Mouse (Mus musculus) CH12.LX (cell line): Measurements from ENCODE around the gene Psenen. TPM values are rescaled to one million over a fixed set of nuclear protein-coding genes. Genes with fewer than 3 reads are reported as not detected.

Experiments used
- DNase-seq: peaks from one replicate; pipeline ENCODE4 v3.0.0-alpha.2; 2013; ENCODE audit errors: extremely low read depth
- H3K27ac ChIP-seq: 2 replicates; pipeline ENCODE4 v1.5.1; 2012; ENCODE audit warnings: low read depth, mild to moderate bottlenecking, control low read depth, moderate library complexity; ENCODE audit not compliant: insufficient read depth
- H3K27me3 ChIP-seq: replicated peaks from 2 replicates; pipeline ENCODE3; 2012; ENCODE audit warnings: inconsistent platforms
- H3K36me3 ChIP-seq, 2 experiments: replicated peaks in 1 of 2; 2 replicates each; pipeline versions ENCODE3 to v1.6.1; 2012; ENCODE audit warnings: inconsistent platforms in 1 of 2, low read length in 1 of 2, mild to moderate bottlenecking in 1 of 2, mixed read lengths in 1 of 2, moderate library complexity in 1 of 2; ENCODE audit not compliant: control insufficient read depth in 1 of 2, insufficient read depth in 1 of 2
- H3K4me1 ChIP-seq, 2 experiments: 2 replicates each; pipeline ENCODE4 v1.6.1; 2012; ENCODE audit warnings: inconsistent platforms in 1 of 2, moderate library complexity in 1 of 2; ENCODE audit not compliant: insufficient read depth in 2 of 2, control insufficient read depth in 1 of 2
- H3K4me2 ChIP-seq: 2 replicates; pipeline ENCODE4 v1.6.1; 2012; ENCODE audit warnings: low read depth, mild to moderate bottlenecking, control low read depth; ENCODE audit not compliant: poor library complexity, insufficient read depth, severe bottlenecking
- H3K4me3 ChIP-seq, 3 experiments: fragments of 150-350 bp in 1 of 3; sonication (generic) in 1 of 3; replicated peaks in 1 of 3; 2 replicates each; pipeline versions ENCODE3 to v1.5.1; 2011 to 2012; ENCODE audit warnings: low read depth in 2 of 3, low read length in 2 of 3, mild to moderate bottlenecking in 2 of 3, moderate library complexity in 2 of 3, control low read depth in 1 of 3, improper control_type of control experiment in 1 of 3, inconsistent platforms in 1 of 3, mixed read lengths in 1 of 3; ENCODE audit not compliant: poor library complexity in 1 of 3
- H3K79me2 ChIP-seq: replicated peaks from 2 replicates; pipeline ENCODE4 v1.6.1; 2012; ENCODE audit warnings: mild to moderate bottlenecking, moderate library complexity; ENCODE audit not compliant: control insufficient read depth, poor library complexity, insufficient read depth, severe bottlenecking; ENCODE audit errors: extremely low read depth
- H3K9ac ChIP-seq: 2 replicates; pipeline ENCODE4 v1.6.1; 2012; ENCODE audit warnings: low read depth, mild to moderate bottlenecking, control low read depth, moderate library complexity; ENCODE audit not compliant: insufficient read depth
- H3K9me3 ChIP-seq: replicated peaks from 2 replicates; pipeline ENCODE3; 2012; ENCODE audit warnings: low read length, inconsistent platforms, mixed read lengths
- BHLHE40 ChIP-seq: IDR thresholded peaks from 2 replicates; pipeline ENCODE4 v1.6.1; 2011; ENCODE audit warnings: mild to moderate bottlenecking, low read depth, low read length, improper control_type of control experiment
- CHD1 ChIP-seq: IDR thresholded peaks from 2 replicates; pipeline ENCODE4 v1.6.1; 2012; ENCODE audit warnings: low read depth, low read length, improper control_type of control experiment, inconsistent platforms
- ELF1 ChIP-seq: IDR thresholded peaks from 2 replicates; pipeline ENCODE4 v1.6.1; 2014; ENCODE audit warnings: low read depth, mild to moderate bottlenecking, inconsistent platforms, low read length, improper control_type of control experiment
- JUN ChIP-seq: IDR thresholded peaks from 2 replicates; pipeline ENCODE4 v1.6.1; 2011; ENCODE audit warnings: low read depth, mild to moderate bottlenecking, low read length, improper control_type of control experiment, moderate library complexity; ENCODE audit not compliant: insufficient read depth
- KAT2A ChIP-seq: IDR thresholded peaks from 2 replicates; pipeline ENCODE4 v1.6.1; 2012; ENCODE audit warnings: low read length, improper control_type of control experiment, inconsistent platforms; ENCODE audit not compliant: insufficient replicate concordance
- MAFK ChIP-seq: IDR thresholded peaks from 2 replicates; pipeline ENCODE4 v1.6.1; 2011; ENCODE audit warnings: low read length, improper control_type of control experiment; ENCODE audit not compliant: insufficient replicate concordance
- PAX5 ChIP-seq: IDR thresholded peaks from 2 replicates; pipeline ENCODE4 v1.6.1; 2012; ENCODE audit warnings: low read length, inconsistent platforms, mixed read lengths
- POLR2AphosphoS2 ChIP-seq: IDR thresholded peaks from 2 replicates; pipeline ENCODE4 v1.6.1; 2011; ENCODE audit warnings: low read depth, low read length, improper control_type of control experiment
- RAD21 ChIP-seq: IDR thresholded peaks from 2 replicates; pipeline ENCODE4 v1.6.1; 2011; ENCODE audit warnings: low read depth, mild to moderate bottlenecking, low read length, improper control_type of control experiment, moderate library complexity
- USF2 ChIP-seq: conservative IDR thresholded peaks from 2 replicates; pipeline ENCODE4 v1.6.1; 2011; ENCODE audit warnings: low read depth, low read length, improper control_type of control experiment
- ZC3H11A ChIP-seq: IDR thresholded peaks from 2 replicates; pipeline ENCODE4 v1.6.1; 2012; ENCODE audit warnings: low read depth, mild to moderate bottlenecking, inconsistent platforms, low read length, improper control_type of control experiment
- ZMIZ1 ChIP-seq: IDR thresholded peaks from 2 replicates; pipeline ENCODE4 v1.6.1; 2012; ENCODE audit warnings: low read depth, mild to moderate bottlenecking, inconsistent platforms, low read length, improper control_type of control experiment
- dilution Hi-C: fragments of 300-500 bp; cut with MboI; formaldehyde crosslinking; loops from 2 replicates; pipeline ENCODE4 v1.14.3; 2020; ENCODE audit warnings: low sequenced_read_pairs; ENCODE audit not compliant: extremely low pct_unique_long_range_greater_than_20kb, extremely low pct_ligation_motif_present
- in situ Hi-C: fragments of 300-500 bp; cut with MboI; formaldehyde crosslinking; loops from 3 replicates; pipeline ENCODE4 v1.14.3; 2019; ENCODE audit warnings: low sequenced_read_pairs, low pct_ligation_motif_present, low pct_unique_long_range_greater_than_20kb, mixed read lengths
- polyA plus RNA-seq: library from polyadenylated mRNA; unstranded; fragments of >175 nt; gene quantifications from 2 replicates; pipeline ENCODE4 v1.2.1, GENCODE M21; 2012; ENCODE audit warnings: low read depth; ENCODE audit not compliant: insufficient read length
- total RNA-seq, 2 experiments: library from RNA; depleted of rRNA; stranded (reverse); fragments of 300-350 nt in 1 of 2; fragments of >200 nt in 1 of 2; gene quantifications; 2 replicates each; pipeline ENCODE4 v1.2.3; 2012 to 2014

Psenen gene
- total and polyA plus RNA-seq, 3 experiments = 55.2 to 121 (median 92.7) TPM

DNA sequence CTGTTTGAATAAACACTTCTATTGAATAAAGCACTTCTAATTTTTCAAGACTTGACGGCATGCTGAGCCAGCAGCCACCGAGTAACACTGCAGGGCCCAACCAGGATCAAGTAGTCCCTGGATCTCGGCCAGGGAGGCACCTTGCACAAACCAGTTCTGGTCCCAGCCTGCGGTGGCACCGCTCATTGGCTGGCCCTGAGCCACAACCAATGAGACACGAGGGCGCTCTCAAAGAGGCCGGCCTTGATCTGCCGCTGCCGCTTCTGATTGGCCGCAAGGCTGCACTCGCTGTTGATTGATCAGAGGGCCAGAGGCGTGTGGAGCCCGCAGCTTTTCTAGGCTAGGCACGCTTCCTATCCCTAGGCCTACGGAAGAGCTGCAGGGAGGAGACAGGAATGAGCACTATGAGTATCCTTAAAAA, 36.5 kb upstream of the Psenen start:
- peaks cover 3% of the 10 kb centered on the region for H3K9me3 ChIP-seq
- in situ Hi-C loops (no loop called here), dilution Hi-C loops (no loop called here)
- H3K79me2 ChIP-seq = peaks cover 5% of the 10 kb centered on the region
- peaks cover 0 to 21% of the 10 kb centered on the region in 2 experiments for H3K36me3 ChIP-seq
- no peak overlapping the region for H3K27ac ChIP-seq
- H3K4me1 ChIP-seq = peaks cover 25 to 32% of the 10 kb centered on the region in 2 experiments
- H3K4me2 ChIP-seq = no peak overlapping the region
- H3K27me3 ChIP-seq = no peaks in the 10 kb centered on the region
- no peak overlapping the region for H3K9ac ChIP-seq
- no peak for TF ChIP-seq MAFK
- no peak for TF ChIP-seq ZMIZ1
- TF ChIP-seq PAX5 = no peak
- no peak for TF ChIP-seq BHLHE40
- no peak for TF ChIP-seq USF2
- no peak for DNase-seq
- H3K4me3 ChIP-seq = no peak overlapping the region

DNA sequence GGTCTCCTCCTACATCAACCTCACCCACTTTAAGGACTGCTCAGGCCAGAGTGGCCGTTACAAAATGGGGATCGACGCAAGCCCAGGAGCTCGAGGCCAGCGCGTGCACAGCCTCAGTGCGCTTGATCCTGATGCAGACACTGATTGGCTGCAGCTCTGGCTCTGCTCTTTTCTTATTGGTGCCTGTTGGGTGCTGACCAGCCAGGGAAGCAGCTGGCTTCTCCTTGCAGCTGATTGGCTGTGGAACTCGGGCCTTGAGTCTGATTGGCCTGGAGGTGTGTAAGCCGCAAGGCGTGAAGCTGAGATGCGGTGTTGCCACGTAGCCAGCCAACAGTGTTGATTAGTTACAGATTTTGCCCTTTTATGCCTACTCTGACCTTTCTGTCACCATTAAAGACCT, 35.4 kb upstream of the Psenen start, which contains the start of gene Zbtb32:
Gene Zbtb32 (minus strand): TSS at position 124 of the 400 bp plus-strand sequence.
- no peak for DNase-seq
- in situ Hi-C loops = no loop called here
- Histone ChIP-seq H3K79me2 (peaks cover 2% of the 10 kb centered on the region), H3K27ac (no peak within 1 kb of the TSS), H3K9me3 (peaks cover 3% of the 10 kb centered on the region), H3K4me1 (peaks cover 20 to 29% of the 10 kb centered on the region in 2 experiments), H3K36me3 (peaks cover 0 to 17% of the 10 kb centered on the region in 2 experiments), H3K4me3 (no peak within 1 kb of the TSS), H3K9ac (no peak within 1 kb of the TSS), H3K27me3 (no peaks in the 10 kb centered on the region), H3K4me2 (no peak within 1 kb of the TSS)
- TF ChIP-seq POLR2AphosphoS2 (0 out of 2 replicates have a peak, but pooled peaks have one; percentile 31), ZC3H11A (no peak)
- dilution Hi-C loops = no loop called here

DNA sequence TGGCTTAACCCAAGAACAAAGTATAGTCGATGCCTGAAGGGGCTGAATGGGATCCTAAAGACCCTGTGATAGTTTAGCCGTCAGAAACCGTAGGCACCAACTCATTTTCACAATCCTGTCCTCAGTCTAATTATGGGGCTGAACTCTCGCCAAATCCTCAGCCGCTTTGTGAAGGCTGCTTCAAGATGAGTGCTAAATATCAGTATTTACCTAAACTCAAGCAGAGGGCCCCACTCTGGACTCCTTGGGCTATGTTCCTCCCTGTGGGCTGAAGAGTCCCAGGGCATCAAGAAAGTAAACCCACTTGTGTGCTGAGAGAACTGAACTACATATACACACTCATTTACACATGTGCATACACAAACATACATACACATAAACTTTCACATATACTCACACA, 33.4 kb upstream of the Psenen start:
- Histone ChIP-seq H3K9ac (peak overlapping the region; percentile 17; the same call in 1 of the 2 replicates), H3K36me3 (peaks cover 0 to 4% of the 10 kb centered on the region in 2 experiments), H3K4me3 (no peak overlapping the region), H3K27ac (peak overlapping the region; percentile 9; the same call in 1 of the 2 replicates), H3K27me3 (no peaks in the 10 kb centered on the region), H3K9me3 (peaks cover 3% of the 10 kb centered on the region), H3K4me1 (peaks cover 16 to 39% of the 10 kb centered on the region in 2 experiments), H3K4me2 (0 out of 2 replicates have a peak overlapping the region, but pooled peaks have one; percentile 59), H3K79me2 (peaks cover 12% of the 10 kb centered on the region)
- TF ChIP-seq KAT2A (no peak), JUN (no peak), ELF1 (no peak), CHD1 (no peak), ZC3H11A (no peak), MAFK (no peak), RAD21 (no peak)
- DNase-seq = no peak
- dilution Hi-C loops (no loop called here), in situ Hi-C loops (no loop called here)
